Mouse (Mus musculus): ENCODE data around the gene Rabl6.

GRCm38 (mm10) chr2:25574136-25574535 is 34.2 kb downstream of the Rabl6 start:
- TF ChIP-seq GATA1 (IDR thresholded peaks at IDR 0.05; ENCODE audit: borderline replicate concordance, low read length) (no peak), FLI1 (IDR thresholded peaks at IDR 0.05; ENCODE audit: low read length) (no peak)

All from megakaryocyte, embryonic 14.5 days (primary cell).